Mouse (Mus musculus): ENCODE results near the gene Rnf220. TPM values are rescaled to one million over a fixed set of nuclear protein-coding genes. Genes with fewer than 3 reads are reported as not detected.

Gene Rnf220
- total and polyA plus RNA-seq, 2 experiments, result 13.3 to 31.0 TPM

DNA sequence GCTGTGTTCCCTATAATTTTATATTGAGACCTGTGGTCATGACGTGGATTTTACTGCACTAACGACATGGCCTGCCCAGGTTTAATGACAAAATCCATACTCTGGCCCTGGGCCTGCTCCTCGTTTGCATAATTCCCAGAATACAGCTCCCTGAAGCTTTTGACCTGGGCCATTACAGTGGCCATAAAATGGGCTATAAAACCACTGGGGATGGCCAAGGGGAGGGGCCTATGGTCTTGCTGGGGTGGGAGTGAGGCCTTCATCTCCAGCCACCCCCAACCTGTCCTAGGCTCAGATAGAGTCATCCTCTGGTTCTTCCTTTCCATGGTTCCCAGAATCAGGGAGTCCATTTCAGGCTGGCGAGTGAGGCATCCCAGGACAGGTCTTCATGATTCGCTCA lies 185.0 kb downstream of the Rnf220 start:
- Histone ChIP-seq H3K4me3 (ENCODE audit: insufficient read depth, low read depth, low read length) (no peak overlapping the region), H3K27me3 (ENCODE audit: control insufficient read depth, insufficient read depth, low read length) (peaks cover 29% of the 10 kb centered on the region), H3K27ac (replicated peaks; ENCODE audit: insufficient read depth, low read depth, low read length) (no peak overlapping the region), H3K9ac (ENCODE audit: low read depth, low read length) (no peak overlapping the region), H3K36me3 (ENCODE audit: control insufficient read depth, insufficient read depth, low read length) (no peaks in the 10 kb centered on the region), H3K4me1 (ENCODE audit: control insufficient read depth, insufficient read depth, low read length) (no peaks in the 10 kb centered on the region), H3K79me2 (ENCODE audit: control insufficient read depth, insufficient read depth, low read length) (no peaks in the 10 kb centered on the region)
- no peak for TF ChIP-seq POLR2A (IDR thresholded peaks at IDR 0.05; ENCODE audit: extremely low read depth, insufficient read depth, low read length)
- no peak for TF ChIP-seq CTCF (IDR thresholded peaks at IDR 0.05; ENCODE audit: low read depth, low read length)
- DNase-seq (ENCODE audit: extremely low read depth, low read depth, low spot score), result no peak
- WGBS, result 57% methylated on average over 5 of the region's 5 CpGs

DNA sequence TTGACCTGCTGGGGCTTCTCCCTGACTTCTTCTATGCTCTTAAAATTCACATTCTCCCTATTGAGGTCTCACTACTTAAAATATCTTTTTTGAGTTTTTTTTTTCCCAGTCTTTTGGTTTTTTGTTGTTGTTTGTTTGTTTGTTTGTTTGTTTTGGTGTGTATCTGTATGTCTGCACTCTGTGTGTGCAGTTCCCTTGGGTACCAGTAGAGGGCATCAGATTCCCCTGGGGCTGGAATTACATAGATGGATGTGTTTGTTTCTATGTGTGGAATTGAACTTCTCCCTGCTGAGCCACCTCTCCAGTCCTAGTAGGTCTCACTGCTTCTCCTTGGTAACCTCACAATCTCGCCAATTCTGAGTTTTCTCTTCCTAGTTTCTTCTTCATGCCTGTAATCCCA lies 187.4 kb downstream of the Rnf220 start:
- no peak overlapping the region for H3K9ac ChIP-seq (ENCODE audit: low read depth, low read length)
- H3K27ac ChIP-seq (replicated peaks; ENCODE audit: insufficient read depth, low read depth, low read length), result no peak overlapping the region
- H3K4me3 ChIP-seq (ENCODE audit: insufficient read depth, low read depth, low read length), result no peak overlapping the region
- H3K36me3 ChIP-seq (ENCODE audit: control insufficient read depth, insufficient read depth, low read length), result no peaks in the 10 kb centered on the region
- TF ChIP-seq POLR2A (IDR thresholded peaks at IDR 0.05; ENCODE audit: extremely low read depth, insufficient read depth, low read length), result no peak
- peaks cover 1% of the 10 kb centered on the region; the same call in 1 of the 2 replicates for H3K4me1 ChIP-seq (ENCODE audit: control insufficient read depth, insufficient read depth, low read length)
- no peaks in the 10 kb centered on the region for H3K79me2 ChIP-seq (ENCODE audit: control insufficient read depth, insufficient read depth, low read length)
- 88% methylated on average over 1 of the region's 1 CpGs for WGBS
- DNase-seq (ENCODE audit: extremely low read depth, low read depth, low spot score), result no peak
- peaks cover 20% of the 10 kb centered on the region for H3K27me3 ChIP-seq (ENCODE audit: control insufficient read depth, insufficient read depth, low read length)

DNA sequence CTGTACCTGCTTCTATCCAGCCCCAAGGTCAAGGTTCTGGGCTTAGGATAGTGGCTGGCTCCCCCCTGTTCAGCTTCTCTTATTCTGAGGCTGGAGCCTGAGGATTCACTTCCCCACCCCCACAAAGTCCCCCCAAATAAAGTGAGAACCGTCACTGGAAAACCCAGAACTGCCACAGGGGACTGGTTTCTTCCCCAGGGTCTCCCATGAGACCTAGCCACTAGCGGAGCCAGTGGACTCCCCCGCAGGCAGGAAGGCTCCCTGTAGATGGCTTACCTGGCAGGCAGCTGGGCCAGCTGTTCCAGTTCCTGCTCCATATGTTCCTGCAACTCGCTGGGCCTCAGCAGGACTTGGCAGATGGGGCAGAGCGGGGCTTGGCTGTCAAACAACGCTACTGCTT lies 189.6 kb downstream of the Rnf220 start:
- Histone ChIP-seq H3K4me3 (ENCODE audit: insufficient read depth, low read depth, low read length) (no peak overlapping the region), H3K36me3 (ENCODE audit: control insufficient read depth, insufficient read depth, low read length) (no peaks in the 10 kb centered on the region), H3K79me2 (ENCODE audit: control insufficient read depth, insufficient read depth, low read length) (no peaks in the 10 kb centered on the region), H3K4me1 (ENCODE audit: control insufficient read depth, insufficient read depth, low read length) (peaks cover 6% of the 10 kb centered on the region; the same call in 1 of the 2 replicates), H3K27ac (replicated peaks; ENCODE audit: insufficient read depth, low read depth, low read length) (no peak overlapping the region), H3K9ac (ENCODE audit: low read depth, low read length) (no peak overlapping the region), H3K27me3 (ENCODE audit: control insufficient read depth, insufficient read depth, low read length) (peaks cover 20% of the 10 kb centered on the region; the same call in 1 of the 2 replicates)
- no peak for DNase-seq (ENCODE audit: extremely low read depth, low read depth, low spot score)
- TF ChIP-seq CTCF (IDR thresholded peaks at IDR 0.05; ENCODE audit: low read depth, low read length), result no peak
- WGBS, result 88% methylated on average over 6 of the region's 6 CpGs

DNA sequence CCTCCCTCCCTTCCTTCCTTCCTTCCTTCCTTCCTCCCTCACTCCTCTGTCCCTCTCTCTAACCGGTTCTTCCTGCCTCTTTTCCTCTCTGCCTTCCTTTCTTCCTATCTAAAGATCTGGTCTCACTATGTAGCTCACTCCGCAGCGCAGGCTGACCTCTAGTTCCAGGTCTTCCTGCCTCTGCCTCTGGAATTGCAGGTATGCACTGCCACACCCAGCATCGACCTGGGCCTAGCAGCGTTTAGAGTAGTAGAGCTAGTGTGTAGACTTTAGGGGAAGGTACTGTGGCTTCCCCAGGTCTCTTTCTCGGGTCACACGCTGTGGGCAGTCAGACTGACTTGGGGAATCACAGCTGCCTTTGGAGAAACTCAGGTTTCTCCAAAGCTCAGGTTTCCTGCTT lies 191.4 kb downstream of the Rnf220 start:
- DNase-seq (ENCODE audit: extremely low read depth, low read depth, low spot score), result no peak
- Histone ChIP-seq H3K4me3 (ENCODE audit: insufficient read depth, low read depth, low read length) (no peak overlapping the region), H3K27ac (replicated peaks; ENCODE audit: insufficient read depth, low read depth, low read length) (no peak overlapping the region), H3K9ac (ENCODE audit: low read depth, low read length) (no peak overlapping the region), H3K27me3 (ENCODE audit: control insufficient read depth, insufficient read depth, low read length) (peaks cover 18% of the 10 kb centered on the region; the same call in 1 of the 2 replicates), H3K36me3 (ENCODE audit: control insufficient read depth, insufficient read depth, low read length) (no peaks in the 10 kb centered on the region), H3K4me1 (ENCODE audit: control insufficient read depth, insufficient read depth, low read length) (peaks cover 6% of the 10 kb centered on the region; the same call in 1 of the 2 replicates), H3K79me2 (ENCODE audit: control insufficient read depth, insufficient read depth, low read length) (no peaks in the 10 kb centered on the region)
- no peak for TF ChIP-seq POLR2A (IDR thresholded peaks at IDR 0.05; ENCODE audit: extremely low read depth, insufficient read depth, low read length)
- no peak for TF ChIP-seq CTCF (IDR thresholded peaks at IDR 0.05; ENCODE audit: low read depth, low read length)
- WGBS, result 61% methylated on average over 6 of the region's 7 CpGs

DNA sequence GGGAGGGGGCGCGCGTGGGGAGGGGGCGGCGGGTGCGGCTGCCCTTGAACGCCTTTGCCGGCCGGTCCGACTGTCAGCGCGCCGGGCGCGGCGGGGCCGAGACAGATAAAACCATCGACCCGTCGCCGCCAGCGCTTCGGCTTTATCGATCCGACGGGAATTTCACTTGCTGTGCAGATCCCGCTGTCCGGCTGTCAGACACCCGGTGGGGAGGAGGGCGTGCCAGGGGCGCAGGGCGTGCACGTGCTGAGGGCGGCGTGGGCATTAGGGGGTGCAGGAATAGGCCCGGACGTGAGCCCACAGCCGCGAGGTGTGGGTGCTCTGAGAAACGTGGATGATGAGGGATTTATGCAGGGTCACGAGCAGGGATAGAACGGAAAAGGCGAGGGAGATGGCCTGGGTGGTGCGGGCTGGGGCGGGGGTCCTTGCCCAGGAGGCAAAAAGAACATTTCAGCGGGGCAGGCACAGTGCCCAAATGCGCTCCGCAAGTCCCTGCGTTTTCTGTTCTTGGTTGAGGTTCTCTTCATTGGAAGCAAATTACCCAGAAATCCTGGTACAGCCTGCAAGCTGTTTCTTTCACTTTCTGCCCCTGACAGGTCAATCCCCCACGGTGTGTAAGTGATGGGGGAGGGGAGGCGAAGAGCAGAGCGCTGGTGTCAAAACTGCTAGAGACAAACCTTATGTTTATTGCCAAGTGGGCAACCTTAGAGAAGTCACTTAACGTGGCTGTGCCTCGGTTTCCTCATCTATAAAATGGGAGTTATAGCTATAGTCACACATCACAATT lies 192.4 kb downstream of the Rnf220 start:
- Histone ChIP-seq H3K79me2 (ENCODE audit: control insufficient read depth, insufficient read depth, low read length) (no peaks in the 10 kb centered on the region), H3K9ac (ENCODE audit: low read depth, low read length) (peak overlapping the region; percentile 56), H3K4me3 (ENCODE audit: insufficient read depth, low read depth, low read length) (peak overlapping the region; percentile 61), H3K36me3 (ENCODE audit: control insufficient read depth, insufficient read depth, low read length) (no peaks in the 10 kb centered on the region), H3K27me3 (ENCODE audit: control insufficient read depth, insufficient read depth, low read length) (peaks cover 17% of the 10 kb centered on the region; the same call in 1 of the 2 replicates), H3K27ac (replicated peaks; ENCODE audit: insufficient read depth, low read depth, low read length) (no peak overlapping the region), H3K4me1 (ENCODE audit: control insufficient read depth, insufficient read depth, low read length) (peaks cover 6% of the 10 kb centered on the region; the same call in 1 of the 2 replicates)
- TF ChIP-seq CTCF (IDR thresholded peaks at IDR 0.05; ENCODE audit: low read depth, low read length) (no peak), POLR2A (IDR thresholded peaks at IDR 0.05; ENCODE audit: extremely low read depth, insufficient read depth, low read length) (no peak)
- DNase-seq (ENCODE audit: extremely low read depth, low read depth, low spot score), result peak; percentile 59
- 7% methylated on average over 54 of the region's 54 CpGs for WGBS

Data from liver, adult 2 months (tissue).